8 mouse cellular contexts compared by ENCODE assay signal in the genomic region with DNA sequence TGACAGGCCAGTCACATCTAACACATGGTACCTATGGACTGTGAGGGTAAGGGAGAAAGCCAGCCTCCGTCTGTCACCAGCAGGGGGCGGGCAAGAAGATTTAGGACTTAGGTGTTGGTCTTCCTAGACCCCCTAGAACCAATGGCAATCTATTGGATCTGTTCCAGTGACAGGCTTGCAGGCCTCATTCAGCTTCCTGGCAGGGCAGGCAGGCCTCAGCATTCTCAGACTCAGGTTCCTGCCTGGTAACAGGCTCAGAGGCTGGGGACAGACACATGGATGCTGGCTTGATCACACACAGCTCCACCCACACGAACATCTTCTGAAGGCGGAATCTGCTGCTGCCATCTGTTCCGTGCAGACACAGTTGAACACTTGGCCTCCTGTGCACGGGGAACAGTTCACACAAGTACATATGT. TPM values are rescaled to one million over a fixed set of nuclear protein-coding genes. Genes with fewer than 3 reads are reported as not detected.
A peak's percentile ranks its signal among the peaks of the same experiment; 100 is the strongest.
DNase-seq lines count a peak whose midpoint lies in the region; ATAC-seq lines count a peak whose summit lies in the region.

No protein-coding gene starts in this region.

- ATAC-seq in embryonic facial prominence, embryonic 13.5 days (ENCODE audit: insufficient number of reproducible peaks, insufficient read depth, low FRiP score, low TSS enrichment, low read depth): no peak
- no peak for ATAC-seq in heart, embryonic 16.5 days (replicated peaks; ENCODE audit: extremely low read depth, insufficient read depth, low FRiP score)
- ATAC-seq in liver, embryonic 13.5 days (ENCODE audit: low read depth): peak; percentile 6; the same call in 1 of the 2 replicates
- ATAC-seq in neural tube, embryonic 13.5 days (ENCODE audit: low read depth): no peak

- H3K4me3 ChIP-seq in embryonic facial prominence, embryonic 13.5 days: no peak overlapping the region
- H3K4me3 ChIP-seq in heart, embryonic 16.5 days (ENCODE audit: low read length): no peak overlapping the region
- no peak overlapping the region for H3K4me3 ChIP-seq in liver, embryonic 13.5 days (replicated peaks)
- H3K4me3 ChIP-seq in neural tube, embryonic 13.5 days: no peak overlapping the region

- DNase-seq in B cell, adult 2 months: peak; percentile 83 to 84
- DNase-seq in ZHBTc4 (ENCODE audit: low read depth, low spot score): peak; percentile 86
- DNase-seq in kidney, postnatal 4 days: peak; percentile 80 to 85
- peak; percentile 67 for DNase-seq in liver, embryonic 13.5 days
- DNase-seq in thymus, postnatal 14 days: peak; percentile 88

- H3K27ac ChIP-seq in embryonic facial prominence, embryonic 13.5 days: peak overlapping the region; percentile 98
- peak overlapping the region; percentile 46 for H3K27ac ChIP-seq in heart, embryonic 16.5 days (ENCODE audit: low read length)
- peak overlapping the region; percentile 2; the same call in 1 of the 2 replicates for H3K27ac ChIP-seq in liver, embryonic 13.5 days
- H3K27ac ChIP-seq in neural tube, embryonic 13.5 days (replicated peaks): peak overlapping the region; percentile 61

- no peaks in the 10 kb centered on the region for H3K27me3 ChIP-seq in embryonic facial prominence, embryonic 13.5 days
- no peaks in the 10 kb centered on the region for H3K27me3 ChIP-seq in heart, embryonic 16.5 days (ENCODE audit: control insufficient read depth, insufficient read depth, low read length)
- peaks cover 17% of the 10 kb centered on the region for H3K27me3 ChIP-seq in liver, embryonic 13.5 days
- H3K27me3 ChIP-seq in neural tube, embryonic 13.5 days: no peaks in the 10 kb centered on the region

- no peak overlapping the region for H3K4me2 ChIP-seq in embryonic facial prominence, embryonic 13.5 days
- H3K4me2 ChIP-seq in heart, embryonic 16.5 days (ENCODE audit: low read depth, low read length): no peak overlapping the region
- H3K4me2 ChIP-seq in liver, embryonic 13.5 days: no peak overlapping the region
- H3K4me2 ChIP-seq in neural tube, embryonic 13.5 days: no peak overlapping the region

- peaks cover 70% of the 10 kb centered on the region for H3K4me1 ChIP-seq in embryonic facial prominence, embryonic 13.5 days
- peaks cover 69% of the 10 kb centered on the region for H3K4me1 ChIP-seq in heart, embryonic 16.5 days (ENCODE audit: control insufficient read depth, insufficient read depth, low read length)
- peaks cover 83% of the 10 kb centered on the region for H3K4me1 ChIP-seq in liver, embryonic 13.5 days (replicated peaks)
- H3K4me1 ChIP-seq in neural tube, embryonic 13.5 days (replicated peaks): peaks cover 77% of the 10 kb centered on the region

- H3K9ac ChIP-seq in embryonic facial prominence, embryonic 13.5 days: no peak overlapping the region
- H3K9ac ChIP-seq in heart, embryonic 16.5 days (ENCODE audit: low read length): no peak overlapping the region
- H3K9ac ChIP-seq in liver, embryonic 13.5 days: no peak overlapping the region
- no peak overlapping the region for H3K9ac ChIP-seq in neural tube, embryonic 13.5 days

- no peaks in the 10 kb centered on the region for H3K9me3 ChIP-seq in embryonic facial prominence, embryonic 13.5 days
- no peaks in the 10 kb centered on the region for H3K9me3 ChIP-seq in heart, embryonic 16.5 days (replicated peaks; ENCODE audit: control insufficient read depth, low read length)
- no peaks in the 10 kb centered on the region for H3K9me3 ChIP-seq in liver, embryonic 13.5 days (replicated peaks)
- H3K9me3 ChIP-seq in neural tube, embryonic 13.5 days: no peaks in the 10 kb centered on the region

- 27% methylated on average over 6 of the region's 6 CpGs for WGBS in embryonic facial prominence, embryonic 13.5 days
- 28% methylated on average over 6 of the region's 6 CpGs for WGBS in heart, embryonic 16.5 days
- WGBS in liver, embryonic 13.5 days (ENCODE audit: insufficient replicate concordance): 28% methylated on average over 6 of the region's 6 CpGs
- WGBS in neural tube, embryonic 13.5 days: 32% methylated on average over 6 of the region's 6 CpGs

- no peaks in the 10 kb centered on the region for H3K36me3 ChIP-seq in embryonic facial prominence, embryonic 13.5 days
- H3K36me3 ChIP-seq in heart, embryonic 16.5 days (ENCODE audit: control insufficient read depth, insufficient read depth): no peaks in the 10 kb centered on the region
- H3K36me3 ChIP-seq in liver, embryonic 13.5 days: no peaks in the 10 kb centered on the region
- no peaks in the 10 kb centered on the region for H3K36me3 ChIP-seq in neural tube, embryonic 13.5 days

RNA-seq across cellular contexts. Expression of a gene that starts 25.4 kb away (rescaled TPM):
- polyA plus RNA-seq in embryonic facial prominence, embryonic 13.5 days (2015; fragmentation: Nextera tagmentation; extraction: Ambion mirVana): 3,278 and 3,456 TPM in 2 replicates
- 702 and 1,064 TPM in 2 replicates for polyA plus RNA-seq in heart, embryonic 16.5 days (2015; fragmentation: Nextera tagmentation; extraction: Ambion mirVana)
- 1,483 and 1,688 TPM in 2 replicates for polyA plus RNA-seq in liver, embryonic 13.5 days (2015; fragmentation: Nextera tagmentation; extraction: Ambion mirVana)
- polyA plus RNA-seq in neural tube, embryonic 13.5 days (2015; fragmentation: Nextera tagmentation; extraction: Ambion mirVana): 2,347 and 2,536 TPM in 2 replicates

Comparison
In these comparisons a context has a peak if more than half of its experiments do, and no peak if none do; other contexts are left out.
1. H3K27ac ChIP-seq: peak in every context shown above with its lines; median percentile 98 in embryonic facial prominence, embryonic 13.5 days; 61 in neural tube, embryonic 13.5 days; 46 in heart, embryonic 16.5 days; 2 in liver, embryonic 13.5 days.